Mouse (Mus musculus) layer of hippocampus, adult 9-11 months (tissue): ENCODE measurements around the gene Gpr153.

Experiments
- DNase-seq: peaks from one replicate; pipeline ENCODE4 v3.0.0; 2022

The Gpr153 gene

GRCm38 (mm10) chr4:152324641-152325562 is 50.9 kb downstream of the Gpr153 start:
- DNase-seq, result no peak

DNA sequence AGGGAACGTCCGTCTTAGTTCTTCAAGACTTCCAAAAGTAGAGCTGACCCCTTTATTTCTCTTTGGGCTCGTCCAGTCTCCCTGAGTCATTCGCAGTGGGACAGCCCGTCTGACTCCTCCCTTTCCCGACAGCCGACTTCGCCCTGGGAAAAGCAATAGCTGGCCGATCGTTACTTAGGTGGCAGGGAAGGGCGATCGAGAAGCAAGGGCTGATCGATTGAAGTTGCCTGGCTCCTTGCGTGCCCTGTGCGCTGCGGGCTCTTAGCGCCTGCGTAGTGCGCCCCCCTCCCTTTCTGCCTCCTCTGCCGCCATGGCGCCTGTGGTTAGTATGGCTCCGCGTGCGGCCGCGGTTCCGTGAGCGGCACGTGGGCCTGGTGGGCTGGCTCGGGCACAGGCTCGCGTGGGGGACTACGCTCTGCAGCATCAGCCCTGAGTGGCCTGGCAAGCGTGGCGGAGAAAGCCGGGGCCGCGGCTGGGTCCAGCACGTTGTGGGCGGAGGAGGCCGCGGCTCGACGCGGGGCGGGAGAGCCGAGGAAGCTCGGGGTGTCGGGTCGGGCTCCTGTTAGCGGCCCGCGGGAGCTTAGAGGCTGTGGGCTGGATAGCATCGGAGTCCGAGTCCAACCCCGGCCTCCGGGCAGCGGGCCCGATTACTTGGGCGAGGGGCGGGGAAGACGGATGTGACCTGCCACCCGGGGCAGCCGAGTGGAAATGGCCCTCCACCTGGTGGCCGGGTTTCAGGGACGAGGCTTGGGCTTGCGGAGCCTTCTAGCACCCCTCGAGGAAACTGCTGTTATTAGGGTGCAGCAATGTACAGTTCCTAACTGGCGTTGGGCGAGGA is 51.8 kb downstream of the Gpr153 start, which contains the start of gene Rpl22:
Gene Rpl22, plus strand, starts transcription at position 169 of the 838 bp plus-strand sequence.
- DNase-seq, result peak; percentile 97

DNA sequence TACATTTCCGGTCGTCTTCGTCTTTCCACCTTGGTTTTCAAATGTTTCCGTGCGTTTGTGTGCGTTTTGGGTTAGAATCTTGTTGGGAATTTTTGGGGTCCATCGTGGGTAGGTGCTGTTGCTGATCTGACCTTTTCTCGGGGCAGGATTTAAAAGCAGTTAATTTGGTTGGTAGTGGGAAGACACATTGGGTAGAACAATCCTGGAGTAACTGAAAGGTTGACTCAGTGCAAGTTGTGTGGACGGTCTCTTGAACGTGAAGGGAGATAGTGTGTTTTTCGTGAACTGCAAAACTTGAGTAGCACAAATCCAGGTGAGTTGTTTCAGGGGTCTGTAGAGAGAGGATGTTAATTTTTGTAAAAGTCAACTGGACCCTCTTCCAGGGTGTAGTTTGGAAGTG is 52.5 kb downstream of the Gpr153 start:
- no peak for DNase-seq

GRCm38 (mm10) chr4:152328691-152329090 is 54.7 kb downstream of the Gpr153 start:
- no peak for DNase-seq

GRCm38 (mm10) chr4:152332952-152333351 is 58.9 kb downstream of the Gpr153 start:
- no peak for DNase-seq

DNA sequence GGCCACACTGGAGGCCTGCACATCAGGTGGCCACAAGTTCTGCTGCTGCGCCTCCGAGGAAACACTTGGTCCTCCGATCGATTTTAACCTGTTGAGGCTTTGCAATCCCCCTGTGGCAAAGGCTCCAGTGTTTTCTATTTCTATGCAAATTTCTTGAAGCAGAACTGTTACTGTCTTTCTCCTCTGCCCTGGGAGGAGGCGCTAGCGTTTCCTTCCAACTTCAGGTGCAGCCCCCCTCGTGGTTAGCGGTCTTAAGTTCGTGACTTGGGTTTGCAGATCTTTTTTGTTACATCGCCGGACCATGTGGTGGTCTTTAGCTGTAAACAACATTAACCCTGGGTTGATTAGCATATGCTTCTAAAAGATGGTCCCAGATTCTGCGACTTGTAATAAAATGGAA is 59.6 kb downstream of the Gpr153 start:
- no peak for DNase-seq
